Mouse (Mus musculus): ENCODE measurements around the gene Hipk2. TPM values are rescaled to one million over a fixed set of nuclear protein-coding genes. Genes with fewer than 3 reads are reported as not detected.
"Not testable (repeated sequence)": the region's sequence is repeated elsewhere in the genome, so short reads cannot be mapped to it uniquely, and the experiment has no call there.

Gene Hipk2
- polyA plus RNA-seq, 2 experiments = 11.9 to 12.3 TPM

GRCm38 (mm10) chr6:38676723-38677122, 199.2 kb downstream of the Hipk2 start:
- no peak overlapping the region for H3K4me2 ChIP-seq (replicated peaks; ENCODE audit: low read depth, low read length, severe bottlenecking)
- no peak for TF ChIP-seq POLR2A (IDR thresholded peaks at IDR 0.05; ENCODE audit: borderline replicate concordance, extremely low read depth, insufficient read depth, insufficient read length)
- no peaks in the 10 kb centered on the region for H3K4me1 ChIP-seq (ENCODE audit: control insufficient read depth, insufficient read depth, low read length)
- no peaks in the 10 kb centered on the region for H3K27me3 ChIP-seq (ENCODE audit: control insufficient read depth, insufficient read depth, low read length)
- no peak overlapping the region for H3K27ac ChIP-seq (replicated peaks; ENCODE audit: low read depth, low read length)
- DNase-seq (ENCODE audit: low spot score) (no peak), ATAC-seq (ENCODE audit: low FRiP score, low read depth) (no peak)
- H3K9ac ChIP-seq (ENCODE audit: low read depth, low read length, severe bottlenecking) = no peak overlapping the region
- H3K4me3 ChIP-seq (replicated peaks; ENCODE audit: low read length) = no peak overlapping the region
- no peaks in the 10 kb centered on the region for H3K9me3 ChIP-seq (ENCODE audit: control insufficient read depth, low read length)
- WGBS = 84% methylated on average over 14 of the region's 14 CpGs
- no peaks in the 10 kb centered on the region for H3K36me3 ChIP-seq (ENCODE audit: control insufficient read depth, insufficient read depth, low read length)

GRCm38 (mm10) chr6:38676217-38676616, 199.7 kb downstream of the Hipk2 start:
- no peaks in the 10 kb centered on the region for H3K27me3 ChIP-seq (ENCODE audit: control insufficient read depth, insufficient read depth, low read length)
- DNase-seq (ENCODE audit: low spot score) = no peak
- ATAC-seq (ENCODE audit: low FRiP score, low read depth) = no peak

GRCm38 (mm10) chr6:38672011-38672410, 204.0 kb downstream of the Hipk2 start:
- WGBS = 83% methylated on average over 3 of the region's 3 CpGs
- Histone ChIP-seq H3K27me3 (ENCODE audit: control insufficient read depth, insufficient read depth, low read length) (no peaks in the 10 kb centered on the region), H3K36me3 (ENCODE audit: control insufficient read depth, insufficient read depth, low read length) (no peaks in the 10 kb centered on the region), H3K9ac (ENCODE audit: low read depth, low read length, severe bottlenecking) (no peak overlapping the region), H3K4me1 (ENCODE audit: control insufficient read depth, insufficient read depth, low read length) (no peaks in the 10 kb centered on the region), H3K4me3 (replicated peaks; ENCODE audit: low read length) (no peak overlapping the region), H3K27ac (replicated peaks; ENCODE audit: low read depth, low read length) (no peak overlapping the region), H3K4me2 (replicated peaks; ENCODE audit: low read depth, low read length, severe bottlenecking) (no peak overlapping the region), H3K9me3 (ENCODE audit: control insufficient read depth, low read length) (no peaks in the 10 kb centered on the region)
- TF ChIP-seq POLR2A (IDR thresholded peaks at IDR 0.05; ENCODE audit: borderline replicate concordance, extremely low read depth, insufficient read depth, insufficient read length) = no peak
- no peak for DNase-seq (ENCODE audit: low spot score)
- no peak for ATAC-seq (ENCODE audit: low FRiP score, low read depth)

More at GRCm38 (mm10) chr6:38676217-38676616, 199.7 kb downstream of the Hipk2 start:
- no peak overlapping the region for H3K27ac ChIP-seq (replicated peaks; ENCODE audit: low read depth, low read length)
- H3K9ac ChIP-seq (ENCODE audit: low read depth, low read length, severe bottlenecking) = no peak overlapping the region
- H3K36me3 ChIP-seq (ENCODE audit: control insufficient read depth, insufficient read depth, low read length) = no peaks in the 10 kb centered on the region
- 82% methylated on average over 6 of the region's 6 CpGs for WGBS
- no peak overlapping the region for H3K4me2 ChIP-seq (replicated peaks; ENCODE audit: low read depth, low read length, severe bottlenecking)
- no peak overlapping the region for H3K4me3 ChIP-seq (replicated peaks; ENCODE audit: low read length)
- no peaks in the 10 kb centered on the region for H3K9me3 ChIP-seq (ENCODE audit: control insufficient read depth, low read length)
- no peak for TF ChIP-seq POLR2A (IDR thresholded peaks at IDR 0.05; ENCODE audit: borderline replicate concordance, extremely low read depth, insufficient read depth, insufficient read length)
- H3K4me1 ChIP-seq (ENCODE audit: control insufficient read depth, insufficient read depth, low read length) = no peaks in the 10 kb centered on the region

- Histone ChIP-seq H3K27me3 (ENCODE audit: control insufficient read depth, insufficient read depth, low read length) (no peaks in the 10 kb centered on the region), H3K4me2 (replicated peaks; ENCODE audit: low read depth, low read length, severe bottlenecking) (no peak overlapping the region), H3K9ac (ENCODE audit: low read depth, low read length, severe bottlenecking) (no peak overlapping the region), H3K36me3 (ENCODE audit: control insufficient read depth, insufficient read depth, low read length) (no peaks in the 10 kb centered on the region), H3K9me3 (ENCODE audit: control insufficient read depth, low read length) (no peaks in the 10 kb centered on the region), H3K27ac (replicated peaks; ENCODE audit: low read depth, low read length) (no peak overlapping the region), H3K4me1 (ENCODE audit: control insufficient read depth, insufficient read depth, low read length) (no peaks in the 10 kb centered on the region), H3K4me3 (replicated peaks; ENCODE audit: low read length) (no peak overlapping the region)
- DNase-seq (ENCODE audit: low spot score) = no peak
- no peak for TF ChIP-seq POLR2A (IDR thresholded peaks at IDR 0.05; ENCODE audit: borderline replicate concordance, extremely low read depth, insufficient read depth, insufficient read length)
- WGBS = 78% methylated on average over 7 of the region's 7 CpGs
- ATAC-seq (ENCODE audit: low FRiP score, low read depth) = no peak
Measured at GRCm38 (mm10) chr6:38671270-38671669, 204.7 kb downstream of the Hipk2 start.

GRCm38 (mm10) chr6:38670488-38670887, 205.5 kb downstream of the Hipk2 start:
- H3K27me3 ChIP-seq (ENCODE audit: control insufficient read depth, insufficient read depth, low read length); H3K4me3 ChIP-seq (replicated peaks; ENCODE audit: low read length); H3K36me3 ChIP-seq (ENCODE audit: control insufficient read depth, insufficient read depth, low read length); DNase-seq (ENCODE audit: low spot score); H3K27ac ChIP-seq (replicated peaks; ENCODE audit: low read depth, low read length); ATAC-seq (ENCODE audit: low FRiP score, low read depth); H3K4me1 ChIP-seq (ENCODE audit: control insufficient read depth, insufficient read depth, low read length); H3K4me2 ChIP-seq (replicated peaks; ENCODE audit: low read depth, low read length, severe bottlenecking); H3K9ac ChIP-seq (ENCODE audit: low read depth, low read length, severe bottlenecking); H3K9me3 ChIP-seq (ENCODE audit: control insufficient read depth, low read length): not testable (repeated sequence)
- 75% methylated on average over 1 of the region's 1 CpGs for WGBS

DNA sequence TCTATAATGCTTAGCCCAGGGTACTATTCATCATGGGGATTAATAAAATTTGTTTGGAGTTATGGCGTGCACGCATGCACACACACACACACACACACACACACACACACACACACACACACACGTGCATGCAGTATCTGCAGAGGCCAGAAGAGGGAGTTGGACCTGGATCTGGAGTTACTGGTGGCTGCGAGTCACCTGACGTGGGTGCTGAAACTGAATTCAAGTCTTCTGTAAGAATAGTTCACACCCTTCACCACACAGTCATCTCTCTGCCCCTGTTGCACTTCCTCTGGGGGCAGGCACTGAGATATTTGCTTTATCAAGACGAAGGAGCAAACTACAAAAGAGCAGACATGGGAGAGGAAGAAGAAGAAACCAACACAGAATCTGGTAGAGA, 206.4 kb downstream of the Hipk2 start:
- H3K9me3 ChIP-seq (ENCODE audit: control insufficient read depth, low read length) = no peaks in the 10 kb centered on the region
- DNase-seq (ENCODE audit: low spot score) = no peak
- no peaks in the 10 kb centered on the region for H3K27me3 ChIP-seq (ENCODE audit: control insufficient read depth, insufficient read depth, low read length)
- ATAC-seq (ENCODE audit: low FRiP score, low read depth) = no peak
- 57% methylated on average over 6 of the region's 6 CpGs for WGBS
- H3K36me3 ChIP-seq (ENCODE audit: control insufficient read depth, insufficient read depth, low read length) = no peaks in the 10 kb centered on the region
- no peaks in the 10 kb centered on the region for H3K4me1 ChIP-seq (ENCODE audit: control insufficient read depth, insufficient read depth, low read length)
- no peak overlapping the region for H3K27ac ChIP-seq (replicated peaks; ENCODE audit: low read depth, low read length)
- no peak overlapping the region for H3K9ac ChIP-seq (ENCODE audit: low read depth, low read length, severe bottlenecking)
- H3K4me2 ChIP-seq (replicated peaks; ENCODE audit: low read depth, low read length, severe bottlenecking) = no peak overlapping the region
- no peak for TF ChIP-seq POLR2A (IDR thresholded peaks at IDR 0.05; ENCODE audit: borderline replicate concordance, extremely low read depth, insufficient read depth, insufficient read length)
- H3K4me3 ChIP-seq (replicated peaks; ENCODE audit: low read length) = no peak overlapping the region

All from limb, embryonic 14.5 days (tissue).